Mouse (Mus musculus) G1E (cell line): ENCODE data around the gene Prrc2a.

Source experiments
- CTCF ChIP-seq: IDR thresholded peaks from 2 replicates; pipeline ENCODE4 v1.5.1; 2012; ENCODE audit warnings: low read depth, low read length, inconsistent platforms, mixed read lengths
- GATA1 ChIP-seq: IDR thresholded peaks from 2 replicates; pipeline ENCODE4 v1.6.1; 2012; ENCODE audit warnings: borderline replicate concordance, low read length, inconsistent platforms, mixed read lengths
- GATA2 ChIP-seq: IDR thresholded peaks from 2 replicates; pipeline ENCODE4 v1.6.1; 2012; ENCODE audit warnings: low read depth, low read length, inconsistent platforms, borderline replicate concordance
- POLR2AphosphoS5 ChIP-seq: IDR thresholded peaks from 2 replicates; pipeline ENCODE4 v1.6.1; 2012; ENCODE audit warnings: low read depth, low read length, inconsistent platforms; ENCODE audit not compliant: insufficient replicate concordance
- TAL1 ChIP-seq: conservative IDR thresholded peaks from 2 replicates; pipeline ENCODE4 v1.6.1; 2012; ENCODE audit warnings: low read depth, low read length, inconsistent platforms, mixed read lengths

DNA sequence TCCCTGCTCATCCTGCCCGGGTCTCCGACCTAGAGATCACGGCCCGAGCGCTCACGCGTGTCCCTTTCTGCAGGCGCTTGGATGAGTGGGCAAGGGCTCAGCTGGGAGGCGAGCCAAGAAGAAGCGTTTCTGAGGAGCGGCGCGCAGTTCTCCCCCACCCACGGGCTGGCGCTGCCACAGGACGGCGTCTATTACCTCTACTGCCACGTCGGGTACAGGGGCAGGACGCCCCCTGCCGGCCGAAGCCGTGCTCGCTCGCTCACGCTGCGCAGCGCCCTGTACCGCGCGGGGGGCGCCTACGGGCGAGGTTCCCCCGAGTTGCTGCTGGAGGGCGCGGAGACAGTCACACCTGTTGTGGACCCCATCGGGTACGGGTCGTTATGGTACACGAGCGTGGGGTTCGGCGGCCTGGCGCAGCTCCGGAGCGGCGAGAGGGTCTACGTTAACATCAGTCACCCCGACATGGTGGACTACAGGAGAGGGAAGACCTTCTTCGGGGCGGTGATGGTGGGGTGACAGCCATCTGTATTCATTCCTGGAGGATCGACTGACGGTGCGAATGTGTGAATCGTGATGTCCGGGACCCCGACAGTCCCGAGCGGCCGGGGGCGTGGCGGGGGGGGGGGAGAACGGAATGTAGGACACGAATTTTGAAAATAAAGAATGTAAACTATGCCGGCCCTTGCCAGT lies 31.1 kb upstream of the Prrc2a start:
- TF ChIP-seq CTCF (peak; percentile 74), POLR2AphosphoS5 (no peak), GATA1 (no peak), TAL1 (no peak), GATA2 (no peak)
